Mouse (Mus musculus) testis, adult 2 months (tissue): ENCODE data around the gene Gm16253.

Experiments
- CTCF ChIP-seq: fragments of 200-500 bp; IDR thresholded peaks from 2 replicates; pipeline ENCODE4 v1.5.1; 2012; ENCODE audit warnings: low read depth, mild to moderate bottlenecking, inconsistent platforms, low read length, moderate library complexity; ENCODE audit not compliant: control insufficient read depth, insufficient read depth, insufficient replicate concordance
- POLR2A ChIP-seq: fragments of 200-500 bp; IDR thresholded peaks from 2 replicates; pipeline ENCODE4 v1.6.1; 2012; ENCODE audit warnings: low read depth, mild to moderate bottlenecking, inconsistent platforms, low read length, moderate library complexity; ENCODE audit not compliant: control insufficient read depth

DNA sequence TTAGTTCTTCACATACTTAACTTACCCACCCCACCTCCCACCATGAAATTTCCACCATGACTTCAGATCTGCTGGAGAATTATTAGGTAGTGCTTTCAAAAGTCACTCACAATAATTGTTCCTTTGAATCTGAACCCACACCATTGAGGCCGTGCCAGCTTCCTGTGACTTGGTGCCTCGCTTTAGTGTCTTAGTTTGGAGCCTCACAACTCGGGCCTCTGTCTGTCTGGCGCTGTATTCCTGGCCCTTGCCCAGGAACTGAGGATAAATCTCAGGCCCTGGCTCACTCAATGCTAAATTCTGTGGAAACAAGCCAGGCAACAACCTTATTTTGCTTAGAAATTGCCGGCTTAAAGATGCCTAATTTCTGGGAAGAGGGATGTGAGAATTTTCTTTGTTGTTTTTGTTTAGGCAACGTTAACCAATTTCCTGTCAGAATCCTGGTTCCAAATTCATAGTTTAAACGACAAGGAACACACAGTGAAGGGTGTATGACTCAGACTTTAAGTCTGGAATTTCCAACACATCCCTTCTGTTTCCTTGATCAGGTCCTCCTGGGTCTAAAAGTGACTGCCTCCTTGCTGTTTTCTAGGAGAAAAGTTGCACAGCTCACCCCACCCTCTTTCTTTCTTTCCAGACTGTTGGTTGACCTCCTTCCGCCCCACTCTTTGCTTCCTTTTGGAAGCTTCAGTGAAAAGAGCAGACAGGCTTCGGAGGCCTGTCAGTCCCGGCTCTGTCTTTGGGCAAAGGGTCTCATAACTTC lies 25.3 kb downstream of the Gm16253 start:
- no peak for TF ChIP-seq CTCF
- TF ChIP-seq POLR2A = no peak
